Mouse (Mus musculus) liver, embryonic 16.5 days (tissue): Measurements from ENCODE around the gene Stk32b. TPM values are rescaled to one million over a fixed set of nuclear protein-coding genes. Genes with fewer than 3 reads are reported as not detected.

Experiments used
- ATAC-seq: fragments of 200-750 bp; cut with Nextera tagmentation; 2 replicates; pipeline ENCODE4 v1.8.0; 2017; ENCODE audit warnings: low read depth, mild to moderate bottlenecking, moderate number of reproducible peaks, moderate library complexity
- H3K27ac ChIP-seq: fragments of 300-500 bp; sonication (generic); 2 replicates; pipeline ENCODE4 v1.5.1; 2014; ENCODE audit warnings: mild to moderate bottlenecking, low read length
- H3K27me3 ChIP-seq: fragments of 300-500 bp; sonication (generic); 2 replicates; pipeline ENCODE4 v1.6.1; 2014; ENCODE audit warnings: low read depth, low read length, mixed read lengths; ENCODE audit not compliant: control insufficient read depth, insufficient read depth
- H3K36me3 ChIP-seq: fragments of 300-500 bp; sonication (generic); 2 replicates; pipeline ENCODE4 v1.6.1; 2014; ENCODE audit warnings: mild to moderate bottlenecking; ENCODE audit not compliant: control insufficient read depth, insufficient read depth
- H3K4me1 ChIP-seq: fragments of 300-500 bp; sonication (generic); 2 replicates; pipeline ENCODE4 v1.6.1; 2014; ENCODE audit warnings: low read depth, low read length, mixed read lengths; ENCODE audit not compliant: control insufficient read depth
- H3K4me2 ChIP-seq: fragments of 300-500 bp; sonication (generic); 2 replicates; pipeline ENCODE4 v1.6.1; 2014; ENCODE audit warnings: low read depth, low read length, mixed read lengths
- H3K4me3 ChIP-seq: fragments of 300-500 bp; sonication (generic); 2 replicates; pipeline ENCODE4 v1.5.1; 2014; ENCODE audit warnings: low read depth, mild to moderate bottlenecking, low read length
- H3K9ac ChIP-seq: fragments of 300-500 bp; sonication (generic); 2 replicates; pipeline ENCODE4 v1.6.1; 2014; ENCODE audit warnings: low read depth, low read length
- H3K9me3 ChIP-seq: fragments of 300-500 bp; sonication (generic); replicated peaks from 2 replicates; pipeline ENCODE4 v1.6.1; 2016; ENCODE audit warnings: low read length; ENCODE audit not compliant: control insufficient read depth
- WGBS: fragments of 180-500 bp; shearing (Covaris S2); extraction: QIAGEN DNeasy Blood & Tissue Kit; methylation state at CpG from one replicate; pipeline ENCODE4 v1.1.7; 2014; ENCODE audit not compliant: insufficient replicate concordance; 5-methylcytosine and 5-hydroxymethylcytosine counted together
- polyA plus RNA-seq: library from polyadenylated mRNA; unstranded; fragments of >200 nt; fragmentation: Nextera tagmentation; extraction: Ambion mirVana; gene quantifications from 2 replicates; pipeline ENCODE4 v1.2.1, GENCODE M21; 2015

Stk32b gene
- polyA plus RNA-seq, 1 experiment from 2014 or later: 0.51 TPM

- Histone ChIP-seq H3K9ac (no peak overlapping the region), H3K36me3 (no peaks in the 10 kb centered on the region), H3K4me1 (no peaks in the 10 kb centered on the region), H3K27me3 (no peaks in the 10 kb centered on the region), H3K4me2 (no peak overlapping the region), H3K4me3 (no peak overlapping the region), H3K27ac (no peak overlapping the region), H3K9me3 (no peaks in the 10 kb centered on the region)
- 44% methylated on average over 4 of the region's 4 CpGs for WGBS
- ATAC-seq: no peak
Observed at GRCm38 (mm10) chr5:37695773-37696172, 21.2 kb downstream of the Stk32b start.

- H3K4me2 ChIP-seq: no peak overlapping the region
- H3K4me1 ChIP-seq: no peaks in the 10 kb centered on the region
- H3K36me3 ChIP-seq: no peaks in the 10 kb centered on the region
- WGBS: 64% methylated on average over 3 of the region's 3 CpGs
- H3K27me3 ChIP-seq: no peaks in the 10 kb centered on the region
- no peak overlapping the region for H3K27ac ChIP-seq
- no peak for ATAC-seq
- H3K9ac ChIP-seq: no peak overlapping the region
- H3K4me3 ChIP-seq: no peak overlapping the region
- no peaks in the 10 kb centered on the region for H3K9me3 ChIP-seq
Observed at GRCm38 (mm10) chr5:37692759-37693158, 24.2 kb downstream of the Stk32b start.

GRCm38 (mm10) chr5:37670781-37671180 is 46.2 kb downstream of the Stk32b start:
- H3K4me2 ChIP-seq: no peak overlapping the region
- ATAC-seq: no peak

GRCm38 (mm10) chr5:37664962-37665361 is 52.0 kb downstream of the Stk32b start:
- H3K27ac ChIP-seq: no peak overlapping the region
- 54% methylated on average over 3 of the region's 3 CpGs for WGBS
- H3K9ac ChIP-seq: no peak overlapping the region
- H3K9me3 ChIP-seq: no peaks in the 10 kb centered on the region
- no peaks in the 10 kb centered on the region for H3K27me3 ChIP-seq
- H3K4me3 ChIP-seq: no peak overlapping the region
- H3K4me2 ChIP-seq: no peak overlapping the region
- no peaks in the 10 kb centered on the region for H3K36me3 ChIP-seq
- H3K4me1 ChIP-seq: no peaks in the 10 kb centered on the region
- no peak for ATAC-seq

More at GRCm38 (mm10) chr5:37670781-37671180, 46.2 kb downstream of the Stk32b start:
- Histone ChIP-seq H3K27me3 (no peaks in the 10 kb centered on the region), H3K4me1 (no peaks in the 10 kb centered on the region), H3K36me3 (no peaks in the 10 kb centered on the region), H3K9me3 (no peaks in the 10 kb centered on the region), H3K27ac (no peak overlapping the region), H3K4me3 (no peak overlapping the region), H3K9ac (no peak overlapping the region)
- 64% methylated on average over 7 of the region's 7 CpGs for WGBS

- no peaks in the 10 kb centered on the region for H3K36me3 ChIP-seq
- H3K9me3 ChIP-seq: no peaks in the 10 kb centered on the region
- H3K4me1 ChIP-seq: no peaks in the 10 kb centered on the region
- no peak for ATAC-seq
- no peak overlapping the region for H3K4me3 ChIP-seq
- no peaks in the 10 kb centered on the region for H3K27me3 ChIP-seq
- H3K4me2 ChIP-seq: no peak overlapping the region
- H3K9ac ChIP-seq: no peak overlapping the region
- no peak overlapping the region for H3K27ac ChIP-seq
- 58% methylated on average over 4 of the region's 4 CpGs for WGBS
Observed at GRCm38 (mm10) chr5:37659177-37659576, 57.8 kb downstream of the Stk32b start.

GRCm38 (mm10) chr5:37657741-37658140 is 59.2 kb downstream of the Stk32b start:
- H3K36me3 ChIP-seq: no peaks in the 10 kb centered on the region
- H3K4me3 ChIP-seq: no peak overlapping the region
- ATAC-seq: no peak
- 65% methylated on average over 6 of the region's 6 CpGs for WGBS
- no peak overlapping the region for H3K27ac ChIP-seq
- H3K4me1 ChIP-seq: no peaks in the 10 kb centered on the region
- H3K27me3 ChIP-seq: no peaks in the 10 kb centered on the region
- no peak overlapping the region for H3K9ac ChIP-seq
- H3K4me2 ChIP-seq: no peak overlapping the region
- no peaks in the 10 kb centered on the region for H3K9me3 ChIP-seq

GRCm38 (mm10) chr5:37655208-37655607 is 61.8 kb downstream of the Stk32b start:
- no peaks in the 10 kb centered on the region for H3K27me3 ChIP-seq
- no peak overlapping the region for H3K4me2 ChIP-seq
- WGBS: 54% methylated on average over 5 of the region's 5 CpGs
- H3K36me3 ChIP-seq: no peaks in the 10 kb centered on the region
- no peak overlapping the region for H3K9ac ChIP-seq
- no peak for ATAC-seq
- no peaks in the 10 kb centered on the region for H3K4me1 ChIP-seq
- H3K27ac ChIP-seq: no peak overlapping the region
- no peak overlapping the region for H3K4me3 ChIP-seq
- H3K9me3 ChIP-seq: no peaks in the 10 kb centered on the region

- no peaks in the 10 kb centered on the region for H3K27me3 ChIP-seq
- H3K9ac ChIP-seq: no peak overlapping the region
- no peaks in the 10 kb centered on the region for H3K4me1 ChIP-seq
- 52% methylated on average over 10 of the region's 10 CpGs for WGBS
- no peak overlapping the region for H3K4me3 ChIP-seq
- H3K4me2 ChIP-seq: no peak overlapping the region
- no peaks in the 10 kb centered on the region for H3K36me3 ChIP-seq
- H3K9me3 ChIP-seq: no peaks in the 10 kb centered on the region
- ATAC-seq: peak; percentile 82
- 0 out of 2 replicates have a peak overlapping the region, but pooled peaks have one; percentile 53 for H3K27ac ChIP-seq
Observed at GRCm38 (mm10) chr5:37650681-37651211, 66.2 kb downstream of the Stk32b start.

GRCm38 (mm10) chr5:37650089-37650601 is 66.8 kb downstream of the Stk32b start:
- 0 out of 2 replicates have a peak overlapping the region, but pooled peaks have one; percentile 21 for H3K27ac ChIP-seq

More at GRCm38 (mm10) chr5:37650089-37650601, 66.8 kb downstream of the Stk32b start:
- 61% methylated on average over 1 of the region's 1 CpGs for WGBS
- no peak overlapping the region for H3K4me2 ChIP-seq
- ATAC-seq: no peak
- H3K27me3 ChIP-seq: no peaks in the 10 kb centered on the region
- no peaks in the 10 kb centered on the region for H3K9me3 ChIP-seq
- no peak overlapping the region for H3K4me3 ChIP-seq
- no peaks in the 10 kb centered on the region for H3K36me3 ChIP-seq
- no peaks in the 10 kb centered on the region for H3K4me1 ChIP-seq
- no peak overlapping the region for H3K9ac ChIP-seq
